Mouse (Mus musculus) liver, embryonic 14.5 days (tissue): ENCODE data around the gene Slc45a3.

Source experiments
- CTCF ChIP-seq: IDR thresholded peaks from 2 replicates; pipeline ENCODE4 v1.5.1; 2016; ENCODE audit warnings: antibody characterized with exemption, low read depth, control low read depth
- EP300 ChIP-seq: IDR thresholded peaks from 2 replicates; pipeline ENCODE4 v1.6.1; 2016; ENCODE audit warnings: antibody characterized with exemption, low read depth

DNA sequence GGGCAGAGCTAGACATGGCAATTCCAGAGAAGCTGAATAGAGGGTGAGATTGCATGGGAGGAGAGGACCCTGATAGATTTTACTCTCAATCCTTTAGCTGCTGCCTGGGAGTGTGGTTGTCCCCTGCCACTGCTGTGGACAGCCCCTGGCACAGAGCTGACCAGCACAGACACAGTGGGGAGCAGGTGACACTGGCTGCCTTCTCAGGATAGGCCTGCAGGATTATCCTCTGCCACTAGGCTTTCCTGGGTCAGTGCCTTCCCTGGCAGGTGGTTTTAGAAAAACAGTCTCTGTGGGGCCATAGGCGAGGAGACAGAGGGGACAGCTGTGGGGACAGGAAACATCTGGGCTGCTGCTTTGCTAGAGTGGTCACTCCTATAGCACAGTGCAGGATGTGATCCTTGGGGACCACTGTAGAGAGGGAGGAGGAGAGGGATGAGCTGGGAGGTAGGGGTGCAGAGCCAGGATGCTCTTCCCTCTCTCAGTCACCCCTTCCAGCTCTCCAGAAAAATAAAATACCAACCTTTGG, 14.7 kb upstream of the Slc45a3 start:
- TF ChIP-seq EP300, result no peak
- TF ChIP-seq CTCF, result no peak
